Mouse (Mus musculus) heart, postnatal 0 days (tissue): ENCODE measurements around the gene Ms4a14.
A peak's percentile ranks its signal among the peaks of the same experiment; 100 is the strongest.

Experiments used
- CTCF ChIP-seq: IDR thresholded peaks from 2 replicates; pipeline ENCODE4 v1.5.1; 2016; ENCODE audit warnings: antibody characterized with exemption, control low read depth, low read depth
- EP300 ChIP-seq: IDR thresholded peaks from 2 replicates; pipeline ENCODE4 v1.6.1; 2016; ENCODE audit warnings: antibody characterized with exemption, low read depth

- TF ChIP-seq CTCF (peak; percentile 24), EP300 (no peak)
Measured at GRCm38 (mm10) chr19:11360106-11360505, 45.9 kb upstream of the Ms4a14 start.
